11 mouse cellular contexts compared by ENCODE assay signal in the genomic region with DNA sequence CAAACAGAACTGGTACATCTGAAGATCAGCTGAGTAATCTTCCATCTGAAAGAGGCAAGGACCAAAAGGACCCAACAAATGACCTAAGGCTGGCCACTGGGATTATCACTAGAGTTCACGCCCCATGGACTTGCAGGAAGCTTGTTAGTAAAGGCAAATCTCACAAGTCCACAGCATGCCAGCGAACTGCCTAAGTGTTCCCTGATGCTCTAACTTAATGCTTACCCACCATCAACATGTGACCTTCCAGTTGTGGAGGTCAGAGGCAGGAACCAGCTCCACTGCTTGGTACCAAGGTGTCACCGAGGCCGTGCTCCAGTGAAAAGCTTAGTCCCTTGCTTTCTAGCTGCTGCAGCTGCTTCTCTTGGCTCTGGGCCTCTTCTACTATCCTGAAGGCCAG. TPM values are rescaled to one million over a fixed set of nuclear protein-coding genes. Genes with fewer than 3 reads are reported as not detected.
DNase-seq lines count a peak whose midpoint lies in the region; ATAC-seq and TF ChIP-seq lines count a peak whose summit lies in the region.
"Had no signal": no experiment of that assay in that cellular context is flagged by ENCODE, and none has a peak within 500 bp of the region (broad histone marks: within the 10 kb centered on the region; RNA-seq: fewer than 3 reads in every experiment).

No protein-coding gene starts in this region.

- no peak for ATAC-seq in heart, embryonic 11.5 days (replicated peaks; ENCODE audit: insufficient number of reproducible peaks, low FRiP score, low TSS enrichment)
- peak; percentile 31 for ATAC-seq in Patski
- no peak for ATAC-seq in heart, embryonic 16.5 days (replicated peaks; ENCODE audit: extremely low read depth, insufficient read depth, low FRiP score)
- no peak for ATAC-seq in cerebellum, adult (ENCODE audit: insufficient number of reproducible peaks, low FRiP score, low TSS enrichment)
- ATAC-seq: forebrain, embryonic 14.5 days had no signal

- no peaks in the 10 kb centered on the region for H3K27me3 ChIP-seq in heart, embryonic 11.5 days (ENCODE audit: control insufficient read depth, insufficient read depth, low read length)
- no peaks in the 10 kb centered on the region for H3K27me3 ChIP-seq in Patski
- no peaks in the 10 kb centered on the region for H3K27me3 ChIP-seq in heart, embryonic 16.5 days (ENCODE audit: control insufficient read depth, insufficient read depth, low read length)
- H3K27me3 ChIP-seq: CH12.LX; megakaryocyte, embryonic 14.5 days had no signal

- no peak for DNase-seq in heart, adult 8-10 months (ENCODE audit: low spot score)
- DNase-seq in Patski (ENCODE audit: low read depth, low spot score), result no peak
- DNase-seq in kidney, postnatal 36 days, result peak; percentile 31 to 40
- DNase-seq in ovary, postnatal 36 days (ENCODE audit: low spot score), result no peak
- no peak for DNase-seq in adrenal gland, postnatal 14 days

- peak overlapping the region; percentile 82 for H3K27ac ChIP-seq in heart, embryonic 11.5 days (ENCODE audit: low read depth, low read length)
- peak overlapping the region; percentile 88 for H3K27ac ChIP-seq in heart, embryonic 16.5 days (ENCODE audit: low read length)

- CTCF ChIA-PET in Patski (lab: Charles Lee), result interaction anchor here (1.3 to 1.9 kb wide), 2 partner anchors 9 to 11 kb away, joined by 5 to 8 read pairs; no protein-coding TSS in a partner anchor

- no peak for TF ChIP-seq CTCF in Patski (IDR thresholded peaks at IDR 0.05)

- peaks cover 58% of the 10 kb centered on the region for H3K4me1 ChIP-seq in heart, embryonic 11.5 days (ENCODE audit: control insufficient read depth, insufficient read depth, low read length)
- H3K4me1 ChIP-seq in heart, embryonic 16.5 days (ENCODE audit: control insufficient read depth, insufficient read depth, low read length), result peaks cover 62% of the 10 kb centered on the region

- no peak overlapping the region for H3K4me2 ChIP-seq in heart, embryonic 11.5 days
- no peak overlapping the region for H3K4me2 ChIP-seq in heart, embryonic 16.5 days (ENCODE audit: low read depth, low read length)

- 58% methylated on average over 4 of the region's 4 CpGs for WGBS in heart, embryonic 11.5 days (ENCODE audit: insufficient replicate concordance)
- WGBS in heart, embryonic 16.5 days, result 58% methylated on average over 4 of the region's 4 CpGs

- H3K4me3 ChIP-seq in heart, embryonic 11.5 days (ENCODE audit: low read depth, low read length), result no peak overlapping the region
- no peak overlapping the region for H3K4me3 ChIP-seq in heart, embryonic 16.5 days (ENCODE audit: low read length)
- H3K4me3 ChIP-seq: megakaryocyte, embryonic 14.5 days had no signal

- peak overlapping the region; percentile 34; the same call in 1 of the 2 replicates for H3K9ac ChIP-seq in heart, embryonic 11.5 days (ENCODE audit: low read depth, low read length)
- H3K9ac ChIP-seq in heart, embryonic 16.5 days (ENCODE audit: low read length), result no peak overlapping the region

- no peaks in the 10 kb centered on the region for H3K9me3 ChIP-seq in heart, embryonic 11.5 days (replicated peaks; ENCODE audit: control insufficient read depth, low read length)
- H3K9me3 ChIP-seq in heart, embryonic 16.5 days (replicated peaks; ENCODE audit: control insufficient read depth, low read length), result no peaks in the 10 kb centered on the region
- H3K9me3 ChIP-seq: megakaryocyte, embryonic 14.5 days had no signal

- no peaks in the 10 kb centered on the region for H3K36me3 ChIP-seq in heart, embryonic 11.5 days (ENCODE audit: control insufficient read depth, insufficient read depth, low read length)
- H3K36me3 ChIP-seq in heart, embryonic 16.5 days (ENCODE audit: control insufficient read depth, insufficient read depth), result no peaks in the 10 kb centered on the region

- in situ Hi-C loops in Patski (cut with MboI; ENCODE audit: low pct_unique_long_range_greater_than_20kb), result no loop called here

- POLR2A ChIA-PET in Patski (lab: Charles Lee), result interaction anchor here (1.2 kb wide), 1 partner anchor 12 kb away, joined by 3 read pairs; no protein-coding TSS in a partner anchor

RNA-seq across cellular contexts. Expression of a gene that starts 21.4 kb away (rescaled TPM):
- 29.8 and 33.9 TPM in 2 replicates for polyA plus RNA-seq in heart, embryonic 11.5 days (2014; fragmentation: Nextera tagmentation; extraction: Ambion mirVana)
- 100 to 1,000 TPM; 204 to 258 (median 233) TPM for total RNA-seq in heart, adult 8-10 months (2022)
- polyA plus RNA-seq in Patski (2021), result 77.4 TPM
- 29.5 and 37.2 TPM in 2 replicates for polyA plus RNA-seq in heart, embryonic 16.5 days (2015; fragmentation: Nextera tagmentation; extraction: Ambion mirVana)
- 44.5 and 55.7 TPM in 2 replicates for total RNA-seq in adrenal gland, postnatal 14 days (2021)

RNA-seq across cellular contexts. Expression of a gene that starts 21.5 kb away (rescaled TPM):
- polyA plus RNA-seq in heart, embryonic 11.5 days (2014; fragmentation: Nextera tagmentation; extraction: Ambion mirVana), result 26.9 and 27.5 TPM in 2 replicates
- 10 to 100 TPM; 70.3 to 88.6 (median 75.8) TPM for total RNA-seq in heart, adult 8-10 months (2022)
- 63.9 TPM for polyA plus RNA-seq in Patski (2021)
- 25.9 and 26.1 TPM in 2 replicates for polyA plus RNA-seq in heart, embryonic 16.5 days (2015; fragmentation: Nextera tagmentation; extraction: Ambion mirVana)
- 40.0 and 51.1 TPM in 2 replicates for total RNA-seq in adrenal gland, postnatal 14 days (2021)

Comparison
In these comparisons a context has a peak if more than half of its experiments do, and no peak if none do; other contexts are left out.
1. DNase-seq: peak in kidney, postnatal 36 days (2 of 2); none in heart, adult 8-10 months (single experiment), Patski (single experiment), ovary, postnatal 36 days (single experiment) and adrenal gland, postnatal 14 days (single experiment).